Mouse (Mus musculus) small intestine, adult 2 months (tissue): ENCODE data around the gene Il21r.

Experiments used
- CTCF ChIP-seq: fragments of 200-500 bp; IDR thresholded peaks from 2 replicates; pipeline ENCODE4 v1.5.1; 2012; ENCODE audit warnings: low read depth, mild to moderate bottlenecking, control low read depth, inconsistent platforms, low read length, moderate library complexity, mixed read lengths; ENCODE audit not compliant: insufficient replicate concordance, insufficient read length; ENCODE audit errors: extremely low read depth
- POLR2A ChIP-seq: fragments of 200-500 bp; IDR thresholded peaks from 2 replicates; pipeline ENCODE4 v1.6.1; 2012; ENCODE audit warnings: low read depth, mild to moderate bottlenecking, control low read depth, inconsistent platforms, low read length, moderate library complexity

GRCm38 (mm10) chr7:125603185-125603631, at the start of gene Il21r:
- TF ChIP-seq POLR2A = peak; percentile 50; the same call in 1 of the 2 replicates
- TF ChIP-seq CTCF = no peak
